Mouse (Mus musculus): Measurements from ENCODE around the gene Ikbkg.

DNA sequence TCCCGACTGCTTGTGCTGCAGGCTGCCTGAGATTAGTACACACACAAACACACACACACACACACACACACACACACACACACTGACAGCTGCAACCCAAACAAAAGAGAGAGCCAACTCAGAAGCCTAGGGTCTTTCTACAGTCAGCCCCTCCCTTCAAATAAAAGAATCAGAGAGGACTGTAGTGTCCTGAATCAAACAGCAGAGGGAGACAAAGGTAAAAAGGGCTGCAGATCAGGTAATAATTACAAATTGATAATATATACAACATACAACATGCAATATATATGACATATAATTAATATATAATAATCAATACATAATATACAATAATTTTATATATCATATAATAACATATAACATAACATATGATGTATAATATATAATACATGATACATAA lies 104.0 kb downstream of the Ikbkg start:
- TF ChIP-seq POU5F1 (IDR thresholded peaks at IDR 0.05; ENCODE audit: borderline replicate concordance, low read length) (no peak), CTCF (conservative IDR thresholded peaks at IDR 0.05; ENCODE audit: low read length) (peak; percentile 47), NANOG (IDR thresholded peaks at IDR 0.05; ENCODE audit: borderline replicate concordance, low read length) (no peak)

Measured in E14TG2a.4 (cell line).